Mouse (Mus musculus): ENCODE measurements around the gene Stk16. TPM values are rescaled to one million over a fixed set of nuclear protein-coding genes. Genes with fewer than 3 reads are reported as not detected.

Stk16 gene
- polyA plus RNA-seq, 1 experiment = 167 TPM

- no peak overlapping the region for H3K4me3 ChIP-seq (replicated peaks; ENCODE audit: insufficient read depth, low read depth, low read length)
- WGBS = 82% methylated on average over 6 of the region's 6 CpGs
- TF ChIP-seq CTCF (IDR thresholded peaks at IDR 0.05; ENCODE audit: borderline replicate concordance, insufficient read depth, low read depth, low read length) (no peak), POLR2A (IDR thresholded peaks at IDR 0.05; ENCODE audit: borderline replicate concordance, insufficient read depth, low read length) (no peak)
- H3K27me3 ChIP-seq (ENCODE audit: control insufficient read depth, insufficient read depth, low read length) = no peaks in the 10 kb centered on the region
- no peak for DNase-seq
- no peaks in the 10 kb centered on the region for H3K4me1 ChIP-seq (ENCODE audit: control insufficient read depth, insufficient read depth, low read length)
- H3K27ac ChIP-seq (ENCODE audit: insufficient read depth, low read length) = no peak overlapping the region
These were observed 12.3 kb downstream of the Stk16 start for GRCm38 (mm10) chr1:75222926-75223325.

GRCm38 (mm10) chr1:75223532-75223931 lies 12.9 kb downstream of the Stk16 start:
- Histone ChIP-seq H3K27ac (ENCODE audit: insufficient read depth, low read length) (no peak overlapping the region), H3K4me3 (replicated peaks; ENCODE audit: insufficient read depth, low read depth, low read length) (no peak overlapping the region), H3K27me3 (ENCODE audit: control insufficient read depth, insufficient read depth, low read length) (no peaks in the 10 kb centered on the region), H3K4me1 (ENCODE audit: control insufficient read depth, insufficient read depth, low read length) (no peaks in the 10 kb centered on the region)
- TF ChIP-seq POLR2A (IDR thresholded peaks at IDR 0.05; ENCODE audit: borderline replicate concordance, insufficient read depth, low read length) = no peak
- TF ChIP-seq CTCF (IDR thresholded peaks at IDR 0.05; ENCODE audit: borderline replicate concordance, insufficient read depth, low read depth, low read length) = no peak
- no peak for DNase-seq
- 75% methylated on average over 6 of the region's 6 CpGs for WGBS

- 67% methylated on average over 3 of the region's 3 CpGs for WGBS
- Histone ChIP-seq H3K4me3 (replicated peaks; ENCODE audit: insufficient read depth, low read depth, low read length) (no peak overlapping the region), H3K27me3 (ENCODE audit: control insufficient read depth, insufficient read depth, low read length) (no peaks in the 10 kb centered on the region), H3K4me1 (ENCODE audit: control insufficient read depth, insufficient read depth, low read length) (no peaks in the 10 kb centered on the region), H3K27ac (ENCODE audit: insufficient read depth, low read length) (no peak overlapping the region)
- TF ChIP-seq POLR2A (IDR thresholded peaks at IDR 0.05; ENCODE audit: borderline replicate concordance, insufficient read depth, low read length) (no peak), CTCF (IDR thresholded peaks at IDR 0.05; ENCODE audit: borderline replicate concordance, insufficient read depth, low read depth, low read length) (no peak)
- DNase-seq = no peak
These were observed 14.8 kb downstream of the Stk16 start for GRCm38 (mm10) chr1:75225473-75225872.

GRCm38 (mm10) chr1:75226138-75226537 lies 15.5 kb downstream of the Stk16 start:
- Histone ChIP-seq H3K4me1 (ENCODE audit: control insufficient read depth, insufficient read depth, low read length) (no peaks in the 10 kb centered on the region), H3K4me3 (replicated peaks; ENCODE audit: insufficient read depth, low read depth, low read length) (no peak overlapping the region), H3K27ac (ENCODE audit: insufficient read depth, low read length) (no peak overlapping the region), H3K27me3 (ENCODE audit: control insufficient read depth, insufficient read depth, low read length) (no peaks in the 10 kb centered on the region)
- 71% methylated on average over 2 of the region's 2 CpGs for WGBS
- no peak for DNase-seq
- no peak for TF ChIP-seq POLR2A (IDR thresholded peaks at IDR 0.05; ENCODE audit: borderline replicate concordance, insufficient read depth, low read length)
- TF ChIP-seq CTCF (IDR thresholded peaks at IDR 0.05; ENCODE audit: borderline replicate concordance, insufficient read depth, low read depth, low read length) = no peak

GRCm38 (mm10) chr1:75227653-75228052 lies 17.0 kb downstream of the Stk16 start:
- H3K4me1 ChIP-seq (ENCODE audit: control insufficient read depth, insufficient read depth, low read length) = no peaks in the 10 kb centered on the region
- WGBS = 94% methylated on average over 1 of the region's 1 CpGs
- no peak overlapping the region for H3K4me3 ChIP-seq (replicated peaks; ENCODE audit: insufficient read depth, low read depth, low read length)
- H3K27ac ChIP-seq (ENCODE audit: insufficient read depth, low read length) = no peak overlapping the region
- DNase-seq = no peak
- no peaks in the 10 kb centered on the region for H3K27me3 ChIP-seq (ENCODE audit: control insufficient read depth, insufficient read depth, low read length)
- TF ChIP-seq POLR2A (IDR thresholded peaks at IDR 0.05; ENCODE audit: borderline replicate concordance, insufficient read depth, low read length) (no peak), CTCF (IDR thresholded peaks at IDR 0.05; ENCODE audit: borderline replicate concordance, insufficient read depth, low read depth, low read length) (no peak)

GRCm38 (mm10) chr1:75229158-75229557 lies 18.5 kb downstream of the Stk16 start:
- no peaks in the 10 kb centered on the region for H3K27me3 ChIP-seq (ENCODE audit: control insufficient read depth, insufficient read depth, low read length)
- no peak overlapping the region for H3K27ac ChIP-seq (ENCODE audit: insufficient read depth, low read length)
- WGBS = 45% methylated on average over 4 of the region's 4 CpGs
- H3K4me3 ChIP-seq (replicated peaks; ENCODE audit: insufficient read depth, low read depth, low read length) = no peak overlapping the region
- TF ChIP-seq POLR2A (IDR thresholded peaks at IDR 0.05; ENCODE audit: borderline replicate concordance, insufficient read depth, low read length) (no peak), CTCF (IDR thresholded peaks at IDR 0.05; ENCODE audit: borderline replicate concordance, insufficient read depth, low read depth, low read length) (no peak)
- DNase-seq = no peak
- no peaks in the 10 kb centered on the region for H3K4me1 ChIP-seq (ENCODE audit: control insufficient read depth, insufficient read depth, low read length)

GRCm38 (mm10) chr1:75230335-75230994 lies 19.8 kb downstream of the Stk16 start:
- TF ChIP-seq POLR2A (IDR thresholded peaks at IDR 0.05; ENCODE audit: borderline replicate concordance, insufficient read depth, low read length) (no peak), CTCF (IDR thresholded peaks at IDR 0.05; ENCODE audit: borderline replicate concordance, insufficient read depth, low read depth, low read length) (no peak)
- Histone ChIP-seq H3K27me3 (ENCODE audit: control insufficient read depth, insufficient read depth, low read length) (no peaks in the 10 kb centered on the region), H3K4me1 (ENCODE audit: control insufficient read depth, insufficient read depth, low read length) (peaks cover 5% of the 10 kb centered on the region), H3K4me3 (replicated peaks; ENCODE audit: insufficient read depth, low read depth, low read length) (no peak overlapping the region), H3K27ac (ENCODE audit: insufficient read depth, low read length) (no peak overlapping the region)
- DNase-seq = no peak
- WGBS = 78% methylated on average over 7 of the region's 7 CpGs

GRCm38 (mm10) chr1:75231224-75231623 lies 20.6 kb downstream of the Stk16 start:
- H3K27ac ChIP-seq (ENCODE audit: insufficient read depth, low read length) = no peak overlapping the region
- no peak overlapping the region for H3K4me3 ChIP-seq (replicated peaks; ENCODE audit: insufficient read depth, low read depth, low read length)
- DNase-seq = no peak
- 87% methylated on average over 4 of the region's 4 CpGs for WGBS
- peaks cover 10% of the 10 kb centered on the region for H3K4me1 ChIP-seq (ENCODE audit: control insufficient read depth, insufficient read depth, low read length)
- H3K27me3 ChIP-seq (ENCODE audit: control insufficient read depth, insufficient read depth, low read length) = no peaks in the 10 kb centered on the region
- TF ChIP-seq CTCF (IDR thresholded peaks at IDR 0.05; ENCODE audit: borderline replicate concordance, insufficient read depth, low read depth, low read length) (no peak), POLR2A (IDR thresholded peaks at IDR 0.05; ENCODE audit: borderline replicate concordance, insufficient read depth, low read length) (no peak)

Measured in cerebellum, adult 2 months (tissue).